Mouse (Mus musculus): ENCODE results near the gene Arntl. TPM values are rescaled to one million over a fixed set of nuclear protein-coding genes. Genes with fewer than 3 reads are reported as not detected.

The Arntl gene
- polyA plus RNA-seq, 1 experiment: 9.5 TPM

GRCm38 (mm10) chr7:113214245-113215169, 7.2 kb downstream of the Arntl start:
- 78% methylated on average over 6 of the region's 6 CpGs for WGBS

DNA sequence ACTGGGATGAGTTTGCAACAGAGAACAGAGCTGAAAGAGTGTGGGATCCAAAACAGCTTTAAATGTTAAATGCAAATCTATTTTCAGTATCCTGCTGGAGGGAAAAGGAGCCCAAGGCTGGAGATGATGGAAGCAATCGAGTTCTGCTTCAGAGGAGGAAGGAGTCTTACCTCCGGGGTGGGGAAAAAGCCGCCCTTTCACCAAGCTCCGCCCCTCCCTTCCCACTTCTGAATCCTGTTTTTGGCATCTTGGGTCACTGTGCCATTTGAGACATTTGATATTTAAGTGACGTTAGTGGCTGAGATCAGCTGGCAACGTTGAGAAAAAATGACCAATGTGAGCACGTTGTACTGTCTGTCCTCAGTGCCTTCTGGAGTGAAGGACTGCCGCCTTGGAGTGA, 8.9 kb downstream of the Arntl start:
- TF ChIP-seq CTCF (IDR thresholded peaks at IDR 0.05; ENCODE audit: control insufficient read depth, insufficient read depth, low read length): no peak
- no peak for TF ChIP-seq POLR2A (IDR thresholded peaks at IDR 0.05; ENCODE audit: borderline replicate concordance, control insufficient read depth, low read depth, low read length)
- Histone ChIP-seq H3K4me3 (replicated peaks; ENCODE audit: control insufficient read depth, low read depth, low read length) (no peak overlapping the region), H3K27ac (ENCODE audit: control insufficient read depth, insufficient read depth, low read depth, low read length, poor library complexity) (no peak overlapping the region), H3K4me1 (ENCODE audit: control insufficient read depth, insufficient read depth, low read length) (no peaks in the 10 kb centered on the region; the same call in 1 of the 2 replicates)
- WGBS: 40% methylated on average over 8 of the region's 8 CpGs

More at GRCm38 (mm10) chr7:113214245-113215169, 7.2 kb downstream of the Arntl start:
- Histone ChIP-seq H3K27ac (ENCODE audit: control insufficient read depth, insufficient read depth, low read depth, low read length, poor library complexity) (no peak overlapping the region), H3K4me1 (ENCODE audit: control insufficient read depth, insufficient read depth, low read length) (peaks cover 2% of the 10 kb centered on the region; the same call in 1 of the 2 replicates), H3K4me3 (replicated peaks; ENCODE audit: control insufficient read depth, low read depth, low read length) (no peak overlapping the region)
- TF ChIP-seq POLR2A (IDR thresholded peaks at IDR 0.05; ENCODE audit: borderline replicate concordance, control insufficient read depth, low read depth, low read length) (no peak), CTCF (IDR thresholded peaks at IDR 0.05; ENCODE audit: control insufficient read depth, insufficient read depth, low read length) (no peak)

DNA sequence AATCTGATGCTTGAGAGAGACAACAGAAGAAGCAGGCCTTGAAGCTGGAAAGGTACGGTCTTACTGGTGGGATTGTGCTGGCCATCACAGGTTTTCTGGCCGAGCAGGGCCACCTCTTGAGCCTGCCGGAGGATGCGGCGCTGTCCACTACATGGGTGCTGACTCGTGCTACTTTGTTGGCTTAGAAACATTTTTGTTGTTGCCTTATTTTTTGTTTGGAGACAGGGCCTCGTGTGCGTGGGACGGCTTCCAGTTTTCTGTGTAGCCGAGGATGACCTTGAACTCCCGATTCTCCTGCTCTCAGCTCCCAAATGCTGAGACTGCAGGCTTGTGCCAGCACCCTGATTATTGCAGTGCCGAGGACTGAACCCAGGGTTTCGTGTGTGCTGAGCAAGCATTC, 12.2 kb downstream of the Arntl start:
- no peak for TF ChIP-seq CTCF (IDR thresholded peaks at IDR 0.05; ENCODE audit: control insufficient read depth, insufficient read depth, low read length)
- TF ChIP-seq POLR2A (IDR thresholded peaks at IDR 0.05; ENCODE audit: borderline replicate concordance, control insufficient read depth, low read depth, low read length): no peak
- Histone ChIP-seq H3K27ac (ENCODE audit: control insufficient read depth, insufficient read depth, low read depth, low read length, poor library complexity) (no peak overlapping the region), H3K4me1 (ENCODE audit: control insufficient read depth, insufficient read depth, low read length) (no peaks in the 10 kb centered on the region; the same call in 1 of the 2 replicates), H3K4me3 (replicated peaks; ENCODE audit: control insufficient read depth, low read depth, low read length) (no peak overlapping the region)
- 77% methylated on average over 13 of the region's 13 CpGs for WGBS

- Histone ChIP-seq H3K27ac (ENCODE audit: control insufficient read depth, insufficient read depth, low read depth, low read length, poor library complexity) (no peak overlapping the region), H3K4me3 (replicated peaks; ENCODE audit: control insufficient read depth, low read depth, low read length) (no peak overlapping the region), H3K4me1 (ENCODE audit: control insufficient read depth, insufficient read depth, low read length) (no peaks in the 10 kb centered on the region; the same call in 1 of the 2 replicates)
- WGBS: 87% methylated on average over 3 of the region's 3 CpGs
- TF ChIP-seq CTCF (IDR thresholded peaks at IDR 0.05; ENCODE audit: control insufficient read depth, insufficient read depth, low read length) (no peak), POLR2A (IDR thresholded peaks at IDR 0.05; ENCODE audit: borderline replicate concordance, control insufficient read depth, low read depth, low read length) (no peak)
Measured at GRCm38 (mm10) chr7:113219864-113220263, 12.6 kb downstream of the Arntl start.

- Histone ChIP-seq H3K4me3 (replicated peaks; ENCODE audit: control insufficient read depth, low read depth, low read length) (no peak overlapping the region), H3K27ac (ENCODE audit: control insufficient read depth, insufficient read depth, low read depth, low read length, poor library complexity) (no peak overlapping the region), H3K4me1 (ENCODE audit: control insufficient read depth, insufficient read depth, low read length) (no peaks in the 10 kb centered on the region; the same call in 1 of the 2 replicates)
- no peak for TF ChIP-seq CTCF (IDR thresholded peaks at IDR 0.05; ENCODE audit: control insufficient read depth, insufficient read depth, low read length)
- TF ChIP-seq POLR2A (IDR thresholded peaks at IDR 0.05; ENCODE audit: borderline replicate concordance, control insufficient read depth, low read depth, low read length): no peak
- WGBS: 82% methylated on average over 6 of the region's 6 CpGs
Measured at GRCm38 (mm10) chr7:113220691-113221238, 13.5 kb downstream of the Arntl start.

DNA sequence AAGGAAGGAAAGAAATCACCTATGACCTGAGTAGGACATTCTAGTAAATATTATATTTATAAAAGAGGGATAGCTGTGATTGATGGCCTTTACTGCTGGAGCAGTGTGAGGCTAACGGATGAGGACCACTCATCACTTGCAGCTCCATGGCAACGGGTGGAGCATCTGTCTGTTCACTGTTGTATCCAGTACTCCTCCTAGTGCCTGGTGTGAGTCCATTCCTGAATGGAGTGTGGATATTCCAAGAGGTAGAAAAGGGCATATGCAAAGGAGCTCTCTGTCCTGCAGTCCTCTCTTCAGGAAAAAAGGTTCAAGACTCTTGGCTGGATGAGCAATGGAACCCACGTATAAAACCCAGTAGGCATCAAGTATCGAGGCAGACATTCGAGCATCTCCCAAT, 15.6 kb downstream of the Arntl start:
- H3K27ac ChIP-seq (ENCODE audit: control insufficient read depth, insufficient read depth, low read depth, low read length, poor library complexity): no peak overlapping the region
- H3K4me3 ChIP-seq (replicated peaks; ENCODE audit: control insufficient read depth, low read depth, low read length): no peak overlapping the region
- WGBS: 81% methylated on average over 5 of the region's 5 CpGs
- TF ChIP-seq POLR2A (IDR thresholded peaks at IDR 0.05; ENCODE audit: borderline replicate concordance, control insufficient read depth, low read depth, low read length) (no peak), CTCF (IDR thresholded peaks at IDR 0.05; ENCODE audit: control insufficient read depth, insufficient read depth, low read length) (no peak)
- no peaks in the 10 kb centered on the region for H3K4me1 ChIP-seq (ENCODE audit: control insufficient read depth, insufficient read depth, low read length)

- WGBS: 81% methylated on average over 1 of the region's 1 CpGs
- Histone ChIP-seq H3K27ac (ENCODE audit: control insufficient read depth, insufficient read depth, low read depth, low read length, poor library complexity) (no peak overlapping the region), H3K4me3 (replicated peaks; ENCODE audit: control insufficient read depth, low read depth, low read length) (no peak overlapping the region), H3K4me1 (ENCODE audit: control insufficient read depth, insufficient read depth, low read length) (no peaks in the 10 kb centered on the region)
- no peak for TF ChIP-seq CTCF (IDR thresholded peaks at IDR 0.05; ENCODE audit: control insufficient read depth, insufficient read depth, low read length)
- TF ChIP-seq POLR2A (IDR thresholded peaks at IDR 0.05; ENCODE audit: borderline replicate concordance, control insufficient read depth, low read depth, low read length): no peak
Measured at GRCm38 (mm10) chr7:113224620-113225019, 17.4 kb downstream of the Arntl start.

DNA sequence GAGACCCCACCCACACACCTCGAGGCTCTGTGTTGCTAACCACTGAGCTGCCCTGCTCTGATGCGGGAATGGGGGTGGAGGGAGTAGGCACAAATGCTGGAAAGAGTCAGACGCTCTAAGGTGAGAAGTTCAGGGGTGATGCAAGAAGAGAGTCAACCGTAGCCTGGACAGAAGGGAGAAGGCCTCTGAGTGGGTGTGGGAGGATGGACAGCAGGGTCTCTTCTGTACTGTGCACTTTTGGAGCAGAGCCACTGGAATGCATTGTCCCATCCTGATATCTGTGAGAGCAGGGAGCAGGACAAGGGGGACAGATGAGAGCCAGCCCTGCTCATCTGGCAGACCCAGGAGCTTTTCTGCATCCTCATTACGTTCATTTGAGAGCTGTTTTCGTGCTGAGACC, 21.2 kb downstream of the Arntl start:
- H3K4me1 ChIP-seq (ENCODE audit: control insufficient read depth, insufficient read depth, low read length): no peaks in the 10 kb centered on the region
- no peak overlapping the region for H3K27ac ChIP-seq (ENCODE audit: control insufficient read depth, insufficient read depth, low read depth, low read length, poor library complexity)
- no peak for TF ChIP-seq CTCF (IDR thresholded peaks at IDR 0.05; ENCODE audit: control insufficient read depth, insufficient read depth, low read length)
- TF ChIP-seq POLR2A (IDR thresholded peaks at IDR 0.05; ENCODE audit: borderline replicate concordance, control insufficient read depth, low read depth, low read length): no peak
- H3K4me3 ChIP-seq (replicated peaks; ENCODE audit: control insufficient read depth, low read depth, low read length): no peak overlapping the region
- WGBS: 70% methylated on average over 6 of the region's 6 CpGs

All from bone marrow, adult 2 months (tissue).